ENCODE assay signal across 16 mouse cellular contexts in genomic region chr2:19018034-19018433, GRCm38 (mm10).
"Had no signal": no experiment of that assay in that cellular context is flagged by ENCODE, and none has a peak within 500 bp of the region (broad histone marks: within the 10 kb centered on the region; RNA-seq: fewer than 3 reads in every experiment).

No protein-coding gene starts in this region.

- H3K36me3 ChIP-seq: lung, embryonic 15.5 days; midbrain, embryonic 13.5 days; midbrain, embryonic 15.5 days; neural tube, embryonic 12.5 days; stomach, embryonic 15.5 days had no signal

- H3K27me3 ChIP-seq: lung, embryonic 15.5 days; midbrain, embryonic 13.5 days; midbrain, embryonic 15.5 days; neural tube, embryonic 12.5 days; stomach, embryonic 15.5 days had no signal

- H3K27ac ChIP-seq: lung, embryonic 15.5 days; macrophage; midbrain, embryonic 13.5 days; midbrain, embryonic 15.5 days; neural tube, embryonic 12.5 days; stomach, embryonic 15.5 days; stomach, postnatal 0 days had no signal

- H3K4me1 ChIP-seq: lung, embryonic 15.5 days; midbrain, embryonic 13.5 days; midbrain, embryonic 15.5 days; neural tube, embryonic 12.5 days; stomach, embryonic 15.5 days had no signal

- DNase-seq: lung, adult 2 months; lung, postnatal 14 days; lung, postnatal 36 days; right cerebral cortex, postnatal 14 days; thymus, adult 2 months; thymus, postnatal 25 days; thymus, postnatal 4 days had no signal

- H3K9me3 ChIP-seq: lung, embryonic 15.5 days; megakaryocyte, embryonic 14.5 days; midbrain, embryonic 13.5 days; midbrain, embryonic 15.5 days; neural tube, embryonic 12.5 days; stomach, embryonic 15.5 days had no signal

- H3K4me3 ChIP-seq: lung, embryonic 15.5 days; megakaryocyte, embryonic 14.5 days; midbrain, embryonic 13.5 days; midbrain, embryonic 15.5 days; neural tube, embryonic 12.5 days; stomach, embryonic 15.5 days had no signal

- ATAC-seq: lung, postnatal 0 days; midbrain, embryonic 13.5 days; midbrain, embryonic 15.5 days had no signal
